Mouse (Mus musculus) 416B (cell line): ENCODE measurements around the gene Oprd1.

ENCODE experiments used
- DNase-seq: peaks from one replicate; pipeline ENCODE4 v3.0.0; 2011; ENCODE audit warnings: low read depth

The Oprd1 gene

GRCm38 (mm10) chr4:132144080-132144841 lies at the start of gene Oprd1:
Gene Oprd1, minus strand, starts transcription at chr4:132144486.
- DNase-seq, result no peak

GRCm38 (mm10) chr4:132187826-132188401 lies 43.6 kb upstream of the Oprd1 start:
- DNase-seq, result no peak

- DNase-seq, result no peak
These were observed 38.9 kb upstream of the Oprd1 start for GRCm38 (mm10) chr4:132183162-132183561.

GRCm38 (mm10) chr4:132181721-132182658 lies 37.7 kb upstream of the Oprd1 start:
- no peak for DNase-seq

GRCm38 (mm10) chr4:132180710-132181109 lies 36.4 kb upstream of the Oprd1 start:
- peak; percentile 51 for DNase-seq

- peak; percentile 84 for DNase-seq
These were observed 34.4 kb upstream of the Oprd1 start for GRCm38 (mm10) chr4:132178630-132179059.

- DNase-seq, result no peak
These were observed 32.2 kb upstream of the Oprd1 start for GRCm38 (mm10) chr4:132176474-132176873.

GRCm38 (mm10) chr4:132170891-132171290 lies 26.6 kb upstream of the Oprd1 start:
- DNase-seq, result no peak

- no peak for DNase-seq
These were observed 25.5 kb upstream of the Oprd1 start for GRCm38 (mm10) chr4:132169761-132170160.

- no peak for DNase-seq
These were observed 25.0 kb upstream of the Oprd1 start for GRCm38 (mm10) chr4:132169271-132169670.

GRCm38 (mm10) chr4:132167436-132167835 lies 23.1 kb upstream of the Oprd1 start:
- no peak for DNase-seq

- peak; percentile 73 for DNase-seq
These were observed 22.3 kb upstream of the Oprd1 start for GRCm38 (mm10) chr4:132166350-132167290.

GRCm38 (mm10) chr4:132165691-132166090 lies 21.4 kb upstream of the Oprd1 start:
- DNase-seq, result no peak

GRCm38 (mm10) chr4:132156941-132157622 lies 12.8 kb upstream of the Oprd1 start:
- DNase-seq, result no peak

- DNase-seq, result no peak
These were observed 10.8 kb upstream of the Oprd1 start for GRCm38 (mm10) chr4:132154877-132155670.

- DNase-seq, result no peak
These were observed 7.4 kb upstream of the Oprd1 start for GRCm38 (mm10) chr4:132151673-132152072.

- peak; percentile 70 for DNase-seq
These were observed 1.9 kb upstream of the Oprd1 start for GRCm38 (mm10) chr4:132146201-132146600.

GRCm38 (mm10) chr4:132145092-132145491 lies 806 bp upstream of the Oprd1 start:
- peak; percentile 86 for DNase-seq

GRCm38 (mm10) chr4:132138640-132139039 lies 5.6 kb downstream of the Oprd1 start:
- DNase-seq, result no peak

GRCm38 (mm10) chr4:132137013-132137412 lies 7.3 kb downstream of the Oprd1 start:
- no peak for DNase-seq
